Mouse (Mus musculus): ENCODE data around the gene Vmn2r96. TPM values are rescaled to one million over a fixed set of nuclear protein-coding genes. Genes with fewer than 3 reads are reported as not detected.
"Not testable (repeated sequence)": the region's sequence is repeated elsewhere in the genome, so short reads cannot be mapped to it uniquely, and the experiment has no call there.

The Vmn2r96 gene
- polyA plus RNA-seq (2016; fragmentation: Nextera tagmentation; extraction: Ambion mirVana): not detected in 2 replicates

DNA sequence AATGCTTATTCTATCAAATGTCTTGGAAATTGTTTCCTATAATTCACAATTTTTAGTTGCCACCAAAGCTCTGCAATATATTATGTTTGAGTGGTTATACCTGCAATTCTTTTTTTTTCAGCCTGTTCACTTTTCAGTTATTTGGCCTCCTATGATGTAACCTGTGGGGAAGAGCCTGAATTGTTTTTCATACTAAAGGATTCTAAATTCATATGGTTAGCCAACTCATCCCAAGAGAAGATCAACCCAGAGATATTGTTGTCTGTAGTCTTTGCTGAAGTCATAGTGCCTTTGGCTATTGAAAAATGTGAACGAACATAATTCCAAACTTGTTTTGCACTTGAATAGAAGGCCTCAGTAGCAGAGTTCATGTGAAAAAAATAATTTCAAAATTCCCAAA is at the start of gene Vmn2r96:
TSS of gene Vmn2r96 (plus strand) at position 301 of the 400 bp plus-strand sequence.
- WGBS (ENCODE audit: insufficient replicate concordance): 62% methylated on average over 1 of the region's 1 CpGs

GRCm38 (mm10) chr17:18523371-18523770 is 49.6 kb upstream of the Vmn2r96 start:
- ATAC-seq: no peak
- H3K36me3 ChIP-seq: no peaks in the 10 kb centered on the region
- H3K27me3 ChIP-seq (replicated peaks): no peaks in the 10 kb centered on the region
- H3K4me3 ChIP-seq: no peak overlapping the region
- peaks cover 27% of the 10 kb centered on the region; the same call in 1 of the 2 replicates for H3K9me3 ChIP-seq (replicated peaks)
- H3K27ac ChIP-seq: no peak overlapping the region
- no peak overlapping the region for H3K9ac ChIP-seq
- H3K4me2 ChIP-seq: no peak overlapping the region
- no peaks in the 10 kb centered on the region for H3K4me1 ChIP-seq

More for the DNA sequence above, at the start of gene Vmn2r96:
- not testable (repeated sequence) for H3K27me3 ChIP-seq (replicated peaks); H3K27ac ChIP-seq; H3K4me3 ChIP-seq; H3K4me1 ChIP-seq; H3K9me3 ChIP-seq (replicated peaks); H3K36me3 ChIP-seq; ATAC-seq; H3K4me2 ChIP-seq; H3K9ac ChIP-seq

DNA sequence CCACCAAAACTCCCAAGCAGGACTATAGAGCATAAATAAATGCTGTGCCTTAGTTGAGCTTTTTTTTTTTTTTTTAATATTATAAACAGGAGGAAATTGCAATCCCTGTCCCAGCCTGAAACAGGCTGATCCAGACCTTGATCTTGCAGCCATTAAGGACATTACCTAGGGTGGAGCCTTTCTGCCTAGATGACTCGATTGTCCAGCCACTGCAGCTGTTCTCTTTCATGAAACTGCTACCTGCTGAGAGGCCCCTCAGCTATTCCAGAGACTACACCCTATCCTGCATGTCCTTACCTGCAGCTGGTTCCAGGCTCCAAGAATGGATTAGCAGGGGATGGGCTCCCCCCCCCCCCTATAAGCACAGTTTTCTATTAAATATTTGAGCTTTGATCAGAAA is 49.0 kb upstream of the Vmn2r96 start:
- no peaks in the 10 kb centered on the region for H3K36me3 ChIP-seq
- H3K4me2 ChIP-seq: no peak overlapping the region
- no peaks in the 10 kb centered on the region for H3K27me3 ChIP-seq (replicated peaks)
- 0 out of 2 replicates have a peak, but pooled peaks cover 21% of the 10 kb centered on the region for H3K9me3 ChIP-seq (replicated peaks)
- WGBS (ENCODE audit: insufficient replicate concordance): 53% methylated on average over 1 of the region's 1 CpGs
- no peak for ATAC-seq
- H3K4me1 ChIP-seq: no peaks in the 10 kb centered on the region
- no peak overlapping the region for H3K27ac ChIP-seq
- H3K4me3 ChIP-seq: no peak overlapping the region
- no peak overlapping the region for H3K9ac ChIP-seq

GRCm38 (mm10) chr17:18558212-18559158 is 14.5 kb upstream of the Vmn2r96 start:
- peaks cover 26% of the 10 kb centered on the region for H3K9me3 ChIP-seq (replicated peaks)
- H3K4me1 ChIP-seq; H3K9ac ChIP-seq; H3K36me3 ChIP-seq; H3K27ac ChIP-seq; ATAC-seq; H3K27me3 ChIP-seq (replicated peaks); H3K4me2 ChIP-seq; H3K4me3 ChIP-seq: not testable (repeated sequence)
- WGBS (ENCODE audit: insufficient replicate concordance): 70% methylated on average over 31 of the region's 31 CpGs

- not testable (repeated sequence) for ATAC-seq; H3K9me3 ChIP-seq (replicated peaks); H3K9ac ChIP-seq; H3K27ac ChIP-seq; H3K4me2 ChIP-seq; H3K4me3 ChIP-seq; H3K27me3 ChIP-seq (replicated peaks); H3K4me1 ChIP-seq; H3K36me3 ChIP-seq
- 77% methylated on average over 17 of the region's 17 CpGs for WGBS (ENCODE audit: insufficient replicate concordance)
Measured at GRCm38 (mm10) chr17:18566186-18566585, 6.8 kb upstream of the Vmn2r96 start.

DNA sequence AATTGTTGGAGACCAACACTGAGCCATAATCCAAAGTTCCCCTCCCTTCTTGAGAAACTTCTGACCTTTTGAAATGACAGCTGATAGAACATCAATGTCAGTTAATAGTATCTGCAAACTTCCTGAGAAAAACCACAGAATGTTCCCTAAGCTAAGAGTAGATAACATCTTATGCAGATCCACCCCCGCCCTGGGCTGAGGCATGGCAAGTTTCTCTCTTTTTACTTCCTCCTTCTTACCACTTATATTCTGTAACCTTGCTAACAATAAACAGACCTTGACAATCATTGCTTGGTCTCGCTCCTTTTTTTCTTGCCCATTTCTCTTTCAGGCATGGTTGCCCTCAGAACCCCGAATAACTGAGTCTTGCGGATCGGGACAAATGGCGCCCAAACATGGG is 42.2 kb downstream of the Vmn2r96 start:
- H3K27me3 ChIP-seq (replicated peaks); H3K9me3 ChIP-seq (replicated peaks); H3K4me2 ChIP-seq; H3K4me3 ChIP-seq; H3K27ac ChIP-seq; H3K36me3 ChIP-seq; H3K9ac ChIP-seq; H3K4me1 ChIP-seq; ATAC-seq: not testable (repeated sequence)
- 69% methylated on average over 6 of the region's 6 CpGs for WGBS (ENCODE audit: insufficient replicate concordance)

GRCm38 (mm10) chr17:18626532-18626931 is 53.6 kb downstream of the Vmn2r96 start:
- no peak overlapping the region for H3K4me2 ChIP-seq
- H3K9me3 ChIP-seq (replicated peaks): peaks cover 8% of the 10 kb centered on the region; the same call in 1 of the 2 replicates
- no peak overlapping the region for H3K4me3 ChIP-seq
- H3K27ac ChIP-seq: no peak overlapping the region
- no peak overlapping the region for H3K9ac ChIP-seq
- no peaks in the 10 kb centered on the region for H3K36me3 ChIP-seq
- ATAC-seq: no peak
- no peaks in the 10 kb centered on the region for H3K4me1 ChIP-seq
- no peaks in the 10 kb centered on the region for H3K27me3 ChIP-seq (replicated peaks)

Other genes starting within 250 kb of the Vmn2r96 start
- gene Vmn2r95, start 149.1 kb upstream of the Vmn2r96 start, polyA plus RNA-seq (2016; fragmentation: Nextera tagmentation; extraction: Ambion mirVana): not detected in 2 replicates